ENCODE assay signal across 8 mouse cellular contexts in genomic region chr7:15920645-15921190, GRCm38 (mm10). TPM values are rescaled to one million over a fixed set of nuclear protein-coding genes. Genes with fewer than 3 reads are reported as not detected.
DNase-seq lines count a peak whose midpoint lies in the region; ATAC-seq and TF ChIP-seq lines count a peak whose summit lies in the region.

No protein-coding gene starts in this region.

- H3K4me2 ChIP-seq in heart, embryonic 12.5 days: peak overlapping the region; percentile 88
- peak overlapping the region; percentile 88 for H3K4me2 ChIP-seq in heart, embryonic 16.5 days (ENCODE audit: low read depth, low read length)

- H3K36me3 ChIP-seq in heart, embryonic 12.5 days: peaks cover 45% of the 10 kb centered on the region
- H3K36me3 ChIP-seq in ES-E14 (ENCODE audit: control insufficient read depth, insufficient read depth, low read length, poor library complexity, severe bottlenecking) (peaks cover 31% of the 10 kb centered on the region), macrophage (ENCODE audit: inconsistent target) (peaks cover 31% of the 10 kb centered on the region)
- peaks cover 23% of the 10 kb centered on the region for H3K36me3 ChIP-seq in heart, embryonic 16.5 days (ENCODE audit: control insufficient read depth, insufficient read depth)

- peaks cover 32% of the 10 kb centered on the region for H3K79me2 ChIP-seq in macrophage (ENCODE audit: inconsistent target)

- ATAC-seq in heart, embryonic 12.5 days (ENCODE audit: insufficient number of reproducible peaks, low FRiP score): no peak
- no peak for ATAC-seq in heart, embryonic 16.5 days (replicated peaks; ENCODE audit: extremely low read depth, insufficient read depth, low FRiP score)

- no peaks in the 10 kb centered on the region for H3K27me3 ChIP-seq in heart, embryonic 12.5 days (replicated peaks)
- H3K27me3 ChIP-seq in heart, embryonic 16.5 days (ENCODE audit: control insufficient read depth, insufficient read depth, low read length): no peaks in the 10 kb centered on the region

- H3K27ac ChIP-seq in heart, embryonic 12.5 days (ENCODE audit: poor library complexity, severe bottlenecking): no peak overlapping the region
- no peak overlapping the region for H3K27ac ChIP-seq in ES-E14 (ENCODE audit: insufficient read depth, low read depth, low read length, poor library complexity, severe bottlenecking)
- H3K27ac ChIP-seq in heart, embryonic 16.5 days (ENCODE audit: low read length): no peak overlapping the region
- H3K27ac ChIP-seq in macrophage: no peak overlapping the region

- H3K4me1 ChIP-seq in heart, embryonic 12.5 days (replicated peaks): peaks cover 27% of the 10 kb centered on the region
- peaks cover 3 to 25% of the 10 kb centered on the region in 2 experiments; a peak in 1 of 4 replicates for H3K4me1 ChIP-seq in ES-E14 (ENCODE audit: control insufficient read depth in 2 of 2, insufficient read depth in 2 of 2, low read length in 2 of 2, poor library complexity in 1 of 2)
- H3K4me1 ChIP-seq in heart, embryonic 16.5 days (ENCODE audit: control insufficient read depth, insufficient read depth, low read length): peaks cover 16% of the 10 kb centered on the region

- DNase-seq in heart, adult 8-10 months (ENCODE audit: low spot score): no peak
- DNase-seq in ES-E14 (ENCODE audit: low read depth, low spot score): no peak
- DNase-seq in right cerebral cortex, postnatal 14 days: no peak
- DNase-seq in ovary, postnatal 10 days (ENCODE audit: low spot score): no peak
- no peak for DNase-seq in MN1 (ENCODE audit: low spot score)

- WGBS in heart, embryonic 12.5 days: 63% methylated on average over 6 of the region's 6 CpGs
- WGBS in heart, embryonic 16.5 days: 66% methylated on average over 6 of the region's 6 CpGs
- 89% methylated on average over 6 of the region's 6 CpGs for WGBS in macrophage (ENCODE audit: missing documents)

- H3K9me3 ChIP-seq in heart, embryonic 12.5 days (replicated peaks): no peaks in the 10 kb centered on the region
- no peaks in the 10 kb centered on the region for H3K9me3 ChIP-seq in ES-E14 (ENCODE audit: control insufficient read depth, insufficient read depth, low read depth, low read length)
- no peaks in the 10 kb centered on the region for H3K9me3 ChIP-seq in heart, embryonic 16.5 days (replicated peaks; ENCODE audit: control insufficient read depth, low read length)

- peak overlapping the region; percentile 89 for H3K4me3 ChIP-seq in heart, embryonic 12.5 days
- H3K4me3 ChIP-seq in ES-E14 (ENCODE audit: insufficient read depth in 1 of 2, low read depth in 1 of 2, low read length in 2 of 2, poor library complexity in 1 of 2, severe bottlenecking in 1 of 2) (peak overlapping the region in 1 of 2 experiments; percentile 87; a peak in 2 of 4 replicates), macrophage (ENCODE audit: inconsistent target) (peak overlapping the region; percentile 97)
- H3K4me3 ChIP-seq in heart, embryonic 16.5 days (ENCODE audit: low read length): peak overlapping the region; percentile 91

- in situ Hi-C loops in ES-E14 (cut with MboI; ENCODE audit: low sequenced_read_pairs in 2 of 2, unreplicated experiment in 2 of 2): no loop called here

- peak overlapping the region; percentile 21; the same call in 1 of the 2 replicates for H3K9ac ChIP-seq in heart, embryonic 12.5 days
- peak overlapping the region; percentile 93; the same call in 1 of the 2 replicates for H3K9ac ChIP-seq in ES-E14 (ENCODE audit: insufficient read depth, low read depth, low read length, poor library complexity, severe bottlenecking)
- peak overlapping the region; percentile 78 for H3K9ac ChIP-seq in heart, embryonic 16.5 days (ENCODE audit: low read length)

TF ChIP-seq in ES-E14, 5 proteins besides CTCF, POLR2A, EP300 and RAD21:
- TF ChIP-seq ZC3H11A (IDR thresholded peaks at IDR 0.05; ENCODE audit: borderline replicate concordance, low read depth, low read length) (no peak), HCFC1 (IDR thresholded peaks at IDR 0.05; ENCODE audit: borderline replicate concordance, insufficient read depth, low read length) (no peak), MAFK (IDR thresholded peaks at IDR 0.05; ENCODE audit: insufficient read depth, low read depth, low read length) (no peak)

RNA-seq across cellular contexts. Expression of gene Selenow, which starts 1.5 kb away (rescaled TPM):
- 759 and 790 TPM in 2 replicates for polyA plus RNA-seq in heart, embryonic 12.5 days (2016; fragmentation: Nextera tagmentation; extraction: Ambion mirVana)
- 100 to 1,000 TPM; 183 to 219 (median 204) TPM for total RNA-seq in heart, adult 8-10 months (2022)
- 36.3 and 54.0 TPM in 2 replicates for total RNA-seq in ES-E14 (2012; rRNA removed)
- polyA plus RNA-seq in heart, embryonic 16.5 days (2015; fragmentation: Nextera tagmentation; extraction: Ambion mirVana): 654 and 659 TPM in 2 replicates
- total RNA-seq in macrophage (2018; cell fraction: chromatin; rRNA removed): 100 to 1,000 TPM in 7 of 26 experiments, 10 to 100 TPM in 19; 10.2 to 133 (median 72.8) TPM
- 1,000 to 10,000 TPM in 7 of 26 experiments, 100 to 1,000 TPM in 19; 301 to 1,193 (median 628) TPM for total RNA-seq in macrophage (2018; cell fraction: cytosol; rRNA removed)
- total RNA-seq in macrophage (2018; cell fraction: nucleus; rRNA removed): 100 to 1,000 TPM in 18 of 26 experiments, 10 to 100 TPM in 8; 45.8 to 468 (median 200) TPM
- polyA plus RNA-seq in macrophage (2018): 198 to 402 TPM (median 262 TPM) in 3 replicates

RNA-seq across cellular contexts. Expression of gene Nop53, which starts 25.2 kb away (rescaled TPM):
- polyA plus RNA-seq in heart, embryonic 12.5 days (2016; fragmentation: Nextera tagmentation; extraction: Ambion mirVana): 122 and 126 TPM in 2 replicates
- 100 to 1,000 TPM; 121 to 147 (median 136) TPM for total RNA-seq in heart, adult 8-10 months (2022)
- total RNA-seq in ES-E14 (2012; rRNA removed): 212 and 220 TPM in 2 replicates
- polyA plus RNA-seq in heart, embryonic 16.5 days (2015; fragmentation: Nextera tagmentation; extraction: Ambion mirVana): 128 and 154 TPM in 2 replicates
- 10 to 100 TPM; 18.8 to 62.8 (median 31.4) TPM for total RNA-seq in macrophage (2018; cell fraction: chromatin; rRNA removed)
- 100 to 1,000 TPM in 10 of 26 experiments, 10 to 100 TPM in 16; 76.7 to 132 (median 96.0) TPM for total RNA-seq in macrophage (2018; cell fraction: cytosol; rRNA removed)
- total RNA-seq in macrophage (2018; cell fraction: nucleus; rRNA removed): 10 to 100 TPM; 24.6 to 58.1 (median 43.6) TPM
- polyA plus RNA-seq in macrophage (2018): 77.7 to 125 TPM (median 94.2 TPM) in 3 replicates

RNA-seq across cellular contexts. Expression of gene Crxos, which starts 38.3 kb away (rescaled TPM):
- not detected in 2 replicates for polyA plus RNA-seq in heart, embryonic 12.5 days (2016; fragmentation: Nextera tagmentation; extraction: Ambion mirVana)
- total RNA-seq in heart, adult 8-10 months (2022): not detected
- total RNA-seq in ES-E14 (2012; rRNA removed): 4.2 and 19.1 TPM in 2 replicates
- not detected in 2 replicates for polyA plus RNA-seq in heart, embryonic 16.5 days (2015; fragmentation: Nextera tagmentation; extraction: Ambion mirVana)
- total RNA-seq in macrophage (2018; cell fraction: chromatin; rRNA removed): not detected
- total RNA-seq in macrophage (2018; cell fraction: cytosol; rRNA removed): not detected
- not detected for total RNA-seq in macrophage (2018; cell fraction: nucleus; rRNA removed)
- polyA plus RNA-seq in macrophage (2018): not detected in 3 replicates

RNA-seq across cellular contexts. Expression of gene Crx, which starts 41.0 kb away (rescaled TPM):
- not detected in 2 replicates for polyA plus RNA-seq in heart, embryonic 12.5 days (2016; fragmentation: Nextera tagmentation; extraction: Ambion mirVana)
- total RNA-seq in heart, adult 8-10 months (2022): not detected
- 0.16 TPM in 1 of 2 replicates, not detected in the other for total RNA-seq in ES-E14 (2012; rRNA removed)
- polyA plus RNA-seq in heart, embryonic 16.5 days (2015; fragmentation: Nextera tagmentation; extraction: Ambion mirVana): not detected in 2 replicates
- total RNA-seq in macrophage (2018; cell fraction: chromatin; rRNA removed): not detected
- total RNA-seq in macrophage (2018; cell fraction: cytosol; rRNA removed): not detected
- not detected for total RNA-seq in macrophage (2018; cell fraction: nucleus; rRNA removed)
- not detected in 3 replicates for polyA plus RNA-seq in macrophage (2018)

RNA-seq across cellular contexts. Expression of gene Ehd2, which starts 46.6 kb away (rescaled TPM):
- polyA plus RNA-seq in heart, embryonic 12.5 days (2016; fragmentation: Nextera tagmentation; extraction: Ambion mirVana): 35.2 and 37.9 TPM in 2 replicates
- 10 to 100 TPM; 54.4 to 95.0 (median 82.9) TPM for total RNA-seq in heart, adult 8-10 months (2022)
- 3.8 and 6.8 TPM in 2 replicates for total RNA-seq in ES-E14 (2012; rRNA removed)
- 61.8 and 66.7 TPM in 2 replicates for polyA plus RNA-seq in heart, embryonic 16.5 days (2015; fragmentation: Nextera tagmentation; extraction: Ambion mirVana)
- 10 to 100 TPM in 1 of 26 experiments, under 1 TPM in 4, not detected in 21; 0.21 to 10.3 (median 0.29) TPM for total RNA-seq in macrophage (2018; cell fraction: chromatin; rRNA removed)
- total RNA-seq in macrophage (2018; cell fraction: cytosol; rRNA removed): under 1 TPM in 8 of 26 experiments, not detected in 18; 0.03 to 0.05 (median 0.04) TPM
- 1 to 10 TPM in 1 of 26 experiments, under 1 TPM in 5, not detected in 20; 0.11 to 2.1 (median 0.12) TPM for total RNA-seq in macrophage (2018; cell fraction: nucleus; rRNA removed)
- 0.04 to 0.12 TPM in 2 of 3 replicates, not detected in the other for polyA plus RNA-seq in macrophage (2018)

Comparison
In these comparisons a context has a peak if more than half of its experiments do, and no peak if none do; other contexts are left out.
1. H3K9ac ChIP-seq: peak in every context shown above with its lines; median percentile 93 in ES-E14; 78 in heart, embryonic 16.5 days; 21 in heart, embryonic 12.5 days.